Mouse (Mus musculus) c-Kit-negative CD71-positive TER-119-positive erythroid progenitor cells, embryonic 14.5 days (primary cell): ENCODE data around the gene Eif5.
A peak's percentile ranks its signal among the peaks of the same experiment; 100 is the strongest.
"Not testable (repeated sequence)": the region's sequence is repeated elsewhere in the genome, so short reads cannot be mapped to it uniquely, and the experiment has no call there.

Experiments used
- DNase-seq: peaks from one replicate; pipeline ENCODE4 v3.0.0-alpha.2; 2013; ENCODE audit warnings: low read depth, low spot score

Gene Eif5

GRCm38 (mm10) chr12:111537796-111538291 is at the start of gene Eif5:
Eif5 (plus strand) TSS chr12:111538016.
- DNase-seq = peak; percentile 97

- DNase-seq = no peak
These were observed 48.5 kb upstream of the Eif5 start for GRCm38 (mm10) chr12:111489261-111489865.

- no peak for DNase-seq
These were observed 42.9 kb upstream of the Eif5 start for GRCm38 (mm10) chr12:111494931-111495330.

GRCm38 (mm10) chr12:111497076-111497475 is 40.7 kb upstream of the Eif5 start:
- DNase-seq = peak; percentile 38

GRCm38 (mm10) chr12:111499617-111500016 is 38.2 kb upstream of the Eif5 start:
- DNase-seq = no peak

GRCm38 (mm10) chr12:111500725-111501124 is 37.1 kb upstream of the Eif5 start:
- DNase-seq = no peak

GRCm38 (mm10) chr12:111503063-111503567 is 34.7 kb upstream of the Eif5 start:
- no peak for DNase-seq

- DNase-seq = no peak
These were observed 34.2 kb upstream of the Eif5 start for GRCm38 (mm10) chr12:111503571-111503970.

GRCm38 (mm10) chr12:111504904-111505303 is 32.9 kb upstream of the Eif5 start:
- peak; percentile 85 for DNase-seq

GRCm38 (mm10) chr12:111507001-111507400 is 30.8 kb upstream of the Eif5 start:
- DNase-seq = no peak

GRCm38 (mm10) chr12:111507962-111508361 is 29.9 kb upstream of the Eif5 start:
- DNase-seq = no peak

- DNase-seq = not testable (repeated sequence)
These were observed 29.4 kb upstream of the Eif5 start for GRCm38 (mm10) chr12:111508438-111508837.

GRCm38 (mm10) chr12:111512572-111513063 is 25.2 kb upstream of the Eif5 start:
- DNase-seq = no peak

GRCm38 (mm10) chr12:111513673-111514072 is 24.1 kb upstream of the Eif5 start:
- DNase-seq = no peak

- DNase-seq = no peak
These were observed 23.5 kb upstream of the Eif5 start for GRCm38 (mm10) chr12:111514231-111514792.

GRCm38 (mm10) chr12:111514874-111515649 is 22.8 kb upstream of the Eif5 start:
- DNase-seq = no peak

- no peak for DNase-seq
These were observed 21.9 kb upstream of the Eif5 start for GRCm38 (mm10) chr12:111515920-111516319.

GRCm38 (mm10) chr12:111516826-111517225 is 21.0 kb upstream of the Eif5 start:
- DNase-seq = peak; percentile 77

GRCm38 (mm10) chr12:111517901-111518300 is 19.9 kb upstream of the Eif5 start:
- peak; percentile 90 for DNase-seq

GRCm38 (mm10) chr12:111518391-111518790 is 19.4 kb upstream of the Eif5 start:
- no peak for DNase-seq

GRCm38 (mm10) chr12:111519821-111520220 is 18.0 kb upstream of the Eif5 start:
- DNase-seq = no peak

GRCm38 (mm10) chr12:111520994-111521393 is 16.8 kb upstream of the Eif5 start:
- no peak for DNase-seq
